Mouse (Mus musculus): Measurements from ENCODE around the gene Klhdc7b.
A peak's percentile ranks its signal among the peaks of the same experiment; 100 is the strongest.
"Not testable (repeated sequence)": the region's sequence is repeated elsewhere in the genome, so short reads cannot be mapped to it uniquely, and the experiment has no call there.

The Klhdc7b gene

GRCm38 (mm10) chr15:89428136-89428790 lies 43.5 kb downstream of the Klhdc7b start:
- no peak for DNase-seq (ENCODE audit: low spot score)

- peak; percentile 30 for DNase-seq (ENCODE audit: low spot score)
Measured at GRCm38 (mm10) chr15:89428821-89429351, 44.2 kb downstream of the Klhdc7b start.

DNA sequence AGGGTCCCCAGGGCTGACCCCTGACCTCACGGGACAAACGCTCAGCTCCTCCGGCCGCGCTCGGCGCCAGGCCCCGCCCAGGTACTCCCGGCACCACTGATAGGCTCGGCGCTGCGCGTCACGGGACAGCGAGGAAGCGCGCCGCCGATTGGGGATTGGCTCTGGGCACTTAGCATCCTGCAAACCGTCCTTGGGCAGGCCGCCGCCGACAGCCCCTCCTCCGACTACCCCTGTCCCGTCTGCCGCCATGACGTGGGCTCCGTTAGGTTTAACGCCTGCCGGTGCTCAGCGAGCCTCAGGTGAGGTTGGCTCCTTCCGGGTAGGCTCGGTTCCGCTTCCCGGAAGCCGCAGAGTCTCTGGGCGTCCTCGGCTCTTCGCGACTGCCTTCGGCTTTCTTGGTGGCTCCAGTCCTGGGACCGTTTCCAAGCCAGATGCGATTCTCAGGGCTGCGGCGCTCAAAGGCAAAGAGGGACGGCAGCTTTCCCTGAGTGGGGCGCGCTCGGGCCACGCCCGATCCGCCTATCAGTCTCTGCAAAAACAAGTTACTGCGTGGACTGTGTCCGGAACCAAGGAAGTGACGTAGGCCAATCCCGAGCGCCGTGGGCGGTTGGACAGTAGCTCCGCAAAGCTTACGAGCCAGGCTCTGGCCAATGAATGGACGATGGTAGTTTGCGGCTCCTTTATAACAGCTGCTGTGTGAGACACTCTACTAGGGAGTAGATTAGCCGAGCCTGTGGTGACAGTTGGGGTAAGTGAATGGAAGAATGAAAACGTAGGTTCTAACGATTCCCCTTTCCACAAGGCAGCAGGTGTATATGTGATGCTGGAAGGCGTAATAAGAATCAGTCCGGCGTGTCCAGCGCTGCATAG lies 44.9 kb downstream of the Klhdc7b start, which contains the start of the genes C730034F03Rik, Gm44502 and Chkb:
Gene C730034F03Rik, plus strand, starts transcription at position 238 of the 870 bp plus-strand sequence.
Gene Gm44502, minus strand, starts transcription at position 345 of the 870 bp plus-strand sequence.
Gene Chkb, minus strand, starts transcription at position 557 of the 870 bp plus-strand sequence.
- DNase-seq (ENCODE audit: low spot score), result peak; percentile 97

DNA sequence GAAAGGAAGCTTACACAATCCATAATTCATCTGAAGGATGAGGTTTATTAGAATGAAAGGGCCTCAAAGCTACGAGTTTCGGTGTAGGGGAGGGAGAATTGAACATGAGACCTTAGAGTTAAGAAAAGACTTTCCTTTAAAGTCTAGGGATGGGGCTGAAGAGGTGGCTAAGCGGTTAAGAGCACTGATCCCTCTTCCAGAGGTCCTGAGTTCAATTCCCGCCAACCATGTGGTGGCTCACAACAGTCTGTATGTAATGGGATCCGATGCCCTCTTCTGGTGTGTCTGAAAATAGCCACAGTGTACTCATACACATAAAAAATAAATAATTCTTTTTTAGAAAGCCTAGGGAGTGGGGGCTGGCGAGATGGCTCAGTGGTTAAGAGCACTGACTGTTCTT lies 45.6 kb downstream of the Klhdc7b start:
- peak; percentile 57 for DNase-seq (ENCODE audit: low spot score)

DNA sequence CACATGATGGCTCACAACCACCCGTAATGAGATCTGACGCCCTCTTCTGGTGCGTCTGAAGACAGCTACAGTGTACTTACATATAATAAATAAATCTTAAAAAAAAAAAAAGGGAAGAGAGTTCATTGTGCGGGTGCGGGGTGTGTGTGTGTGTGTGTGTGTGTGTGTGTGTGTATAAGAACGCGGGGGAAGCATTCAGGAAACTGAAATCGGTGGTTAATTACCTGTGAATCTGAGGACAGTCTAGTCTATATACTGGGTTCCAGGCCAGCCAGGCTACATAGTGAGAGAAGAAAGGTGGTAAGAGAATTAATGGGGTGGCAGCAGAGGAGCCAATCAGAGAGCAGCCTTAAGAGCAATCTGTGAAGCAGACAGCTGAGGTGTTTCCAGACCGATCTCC lies 46.1 kb downstream of the Klhdc7b start:
- DNase-seq (ENCODE audit: low spot score), result not testable (repeated sequence)

DNA sequence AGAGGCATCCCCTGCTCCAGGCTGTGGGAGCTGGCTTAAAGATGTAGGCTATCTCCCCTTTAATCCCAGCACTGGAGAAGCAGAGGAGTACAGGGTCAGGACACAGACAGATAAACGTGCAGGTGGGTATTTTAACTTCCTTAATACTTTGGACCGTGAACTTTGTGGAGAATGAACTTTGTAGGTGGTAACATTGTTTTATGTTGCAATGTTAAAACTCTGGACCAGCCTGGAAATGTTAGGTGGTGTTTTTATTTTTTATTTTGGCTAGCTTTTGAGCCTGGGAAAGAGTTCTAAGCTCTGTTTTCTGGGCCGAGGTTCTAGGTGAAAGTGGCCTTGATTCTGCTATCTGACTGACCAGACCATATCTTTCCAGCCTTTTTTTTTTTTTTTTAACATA lies 46.6 kb downstream of the Klhdc7b start:
- no peak for DNase-seq (ENCODE audit: low spot score)

DNA sequence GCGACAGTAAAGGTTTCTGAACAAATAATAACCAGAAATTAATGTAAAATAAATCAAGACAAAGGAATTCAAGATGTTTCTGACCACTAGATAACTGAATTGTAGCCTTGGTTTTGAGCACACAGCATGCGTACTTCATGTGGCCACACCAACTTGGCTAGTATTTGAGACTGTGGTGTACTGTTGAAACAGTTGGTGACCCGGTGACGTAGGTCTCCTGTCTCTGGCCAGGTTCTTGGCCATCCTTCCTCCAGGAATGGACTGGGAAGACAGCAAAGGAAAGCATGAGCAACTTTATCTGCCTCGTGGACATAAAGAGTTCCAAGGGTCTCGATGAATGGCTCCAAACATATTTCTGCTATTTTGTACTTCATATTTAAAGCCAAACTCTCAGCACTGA lies 47.1 kb downstream of the Klhdc7b start:
- DNase-seq (ENCODE audit: low spot score), result no peak

DNA sequence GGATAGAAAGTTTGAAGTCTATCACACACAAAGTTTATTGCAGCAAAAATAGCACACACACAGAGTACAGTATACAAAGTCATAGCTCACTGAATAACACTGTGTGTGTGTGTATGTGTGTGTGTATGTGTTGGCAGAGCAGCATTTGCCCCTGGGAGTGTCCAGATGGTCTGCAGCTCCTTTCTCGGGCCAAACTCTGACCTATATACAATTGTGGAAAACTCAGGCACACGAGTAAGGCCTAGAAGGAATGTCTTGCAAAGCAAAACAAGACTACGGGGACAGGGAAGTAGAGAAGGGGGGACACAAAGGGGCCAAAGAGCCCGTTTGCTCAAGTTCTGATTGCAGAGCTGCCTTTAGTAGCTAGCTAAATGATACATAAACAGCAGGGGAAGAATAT lies 48.2 kb downstream of the Klhdc7b start:
- no peak for DNase-seq (ENCODE audit: low spot score)

- DNase-seq (ENCODE audit: low spot score), result no peak
Measured at GRCm38 (mm10) chr15:89434136-89434535, 49.4 kb downstream of the Klhdc7b start.

GRCm38 (mm10) chr15:89435878-89436277 lies 51.2 kb downstream of the Klhdc7b start:
- DNase-seq (ENCODE audit: low spot score), result no peak

All from MN1 (cell line).